Mouse (Mus musculus): ENCODE results near the gene Timm8a1. TPM values are rescaled to one million over a fixed set of nuclear protein-coding genes. Genes with fewer than 3 reads are reported as not detected.

The Timm8a1 gene
- polyA plus RNA-seq, 2 experiments from 2014 or later = 31.0 to 38.7 TPM

DNA sequence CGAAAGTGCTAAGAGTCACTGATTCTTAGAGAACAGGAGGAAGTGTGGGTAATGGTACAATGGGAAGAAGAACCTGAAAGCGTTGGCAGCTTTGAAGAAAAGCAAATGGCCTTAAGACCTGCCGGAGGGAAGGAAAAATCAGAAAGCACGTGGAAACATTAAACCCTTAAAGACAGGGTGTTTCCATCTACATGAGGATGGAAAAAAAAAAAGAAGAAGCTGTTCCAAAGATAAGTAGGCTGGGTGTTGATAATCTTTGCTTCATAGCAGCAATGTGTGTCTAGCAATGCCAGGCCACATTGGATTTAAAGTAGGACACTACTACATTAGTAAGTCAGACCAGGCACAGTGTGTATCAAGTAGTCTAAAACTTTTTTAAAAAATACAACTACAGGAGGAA, 16.4 kb downstream of the Timm8a1 start:
- ATAC-seq = no peak

GRCm38 (mm10) chrX:134523772-134524171, 17.9 kb downstream of the Timm8a1 start:
- no peak for ATAC-seq

GRCm38 (mm10) chrX:134509473-134509872, 32.2 kb downstream of the Timm8a1 start:
- peak; percentile 52 for ATAC-seq

DNA sequence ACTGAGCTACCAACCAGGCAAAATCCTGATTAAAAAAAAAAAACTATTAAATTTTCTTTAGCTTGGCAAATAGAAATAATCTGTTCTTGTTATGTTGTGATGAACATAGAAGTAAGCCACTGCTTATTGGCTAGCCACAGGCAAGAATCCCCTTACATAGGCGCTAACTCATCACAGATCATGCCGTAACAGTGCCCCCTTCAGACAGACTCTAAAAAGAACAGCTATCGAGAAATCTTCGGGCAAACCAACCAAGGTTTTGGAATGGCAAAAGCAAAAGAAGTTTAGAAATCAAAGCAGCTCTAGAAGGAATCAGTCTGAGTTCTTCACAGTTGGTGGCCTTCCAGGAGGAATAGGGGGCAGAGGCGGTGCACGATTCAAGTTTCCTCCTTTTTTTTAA, 33.7 kb downstream of the Timm8a1 start:
- no peak for ATAC-seq

GRCm38 (mm10) chrX:134500651-134501050, 41.0 kb downstream of the Timm8a1 start:
- ATAC-seq = no peak

Other genes with a start within 250 kb of the Timm8a1 start
- gene Tmem35a, start 246.6 kb downstream of the Timm8a1 start, polyA plus RNA-seq (2017; shearing (Covaris generic)) = not detected
- 1 to 10 TPM; 6.1 to 6.2 TPM for gene Cenpi, start 233.8 kb downstream of the Timm8a1 start, polyA plus RNA-seq (2017; shearing (Covaris generic))
- under 1 TPM in 1 of 2 experiments, not detected in 1; 0.17 TPM for gene Drp2, start 137.3 kb downstream of the Timm8a1 start, polyA plus RNA-seq (2017; shearing (Covaris generic))
- gene Taf7l, start 65.4 kb downstream of the Timm8a1 start, polyA plus RNA-seq (2017; shearing (Covaris generic)) = not detected
- 1 to 10 TPM in 1 of 2 experiments, under 1 TPM in 1; 0.65 to 2.3 TPM for gene Btk, start 41.7 kb upstream of the Timm8a1 start, polyA plus RNA-seq (2017; shearing (Covaris generic))
- 100 to 1,000 TPM; 650 to 747 TPM for gene Rpl36a, start 43.8 kb upstream of the Timm8a1 start, polyA plus RNA-seq (2017; shearing (Covaris generic))
- gene Gla, start 59.3 kb upstream of the Timm8a1 start, polyA plus RNA-seq (2017; shearing (Covaris generic)) = 1 to 10 TPM; 4.6 to 5.0 TPM
- 100 to 1,000 TPM in 1 of 2 experiments, 10 to 100 TPM in 1; 75.6 to 106 TPM for gene Hnrnph2, start 59.3 kb upstream of the Timm8a1 start, polyA plus RNA-seq (2017; shearing (Covaris generic))
- gene Armcx4, start 144.7 kb upstream of the Timm8a1 start, polyA plus RNA-seq (2017; shearing (Covaris generic)) = 1 to 10 TPM in 1 of 2 experiments, under 1 TPM in 1; 0.82 to 1.2 TPM
- gene Armcx1, start 176.1 kb upstream of the Timm8a1 start, polyA plus RNA-seq (2017; shearing (Covaris generic)) = 1 to 10 TPM; 1.3 to 2.2 TPM
- gene Armcx6, start 209.6 kb upstream of the Timm8a1 start, polyA plus RNA-seq (2017; shearing (Covaris generic)) = 1 to 10 TPM in 1 of 2 experiments, under 1 TPM in 1; 0.93 to 2.3 TPM
- 10 to 100 TPM in 1 of 2 experiments, 1 to 10 TPM in 1; 5.9 to 11.8 TPM for gene Armcx3, start 214.7 kb upstream of the Timm8a1 start, polyA plus RNA-seq (2017; shearing (Covaris generic))